Comparison of ENCODE assay signal across 8 mouse cellular contexts in the genomic region with DNA sequence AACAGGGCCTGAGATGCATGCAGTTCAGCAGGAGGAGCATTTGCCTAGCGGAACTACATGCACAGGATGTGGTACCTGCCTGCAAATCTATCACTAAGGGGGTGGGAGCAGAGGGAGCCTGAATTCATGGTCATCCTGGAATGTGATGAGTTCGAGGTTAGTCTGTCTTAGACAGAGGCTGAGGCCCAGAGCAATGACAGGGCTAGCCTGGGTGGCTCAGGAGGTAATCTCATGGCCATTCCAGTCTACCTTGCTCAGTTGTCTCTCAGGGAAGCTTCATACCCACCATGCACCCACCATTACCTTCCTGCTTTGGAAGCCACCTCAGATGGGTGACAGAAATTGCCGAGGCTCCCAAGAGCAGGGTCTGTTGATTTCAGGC. TPM values are rescaled to one million over a fixed set of nuclear protein-coding genes. Genes with fewer than 3 reads are reported as not detected.
DNase-seq lines count a peak whose midpoint lies in the region; ATAC-seq lines count a peak whose summit lies in the region.

No protein-coding gene starts in this region.

- 0 out of 2 replicates have a peak, but pooled peaks cover 7% of the 10 kb centered on the region for H3K9me3 ChIP-seq in hindbrain, embryonic 10.5 days
- H3K9me3 ChIP-seq in hindbrain, embryonic 11.5 days (ENCODE audit: control insufficient read depth, low read length), result no peaks in the 10 kb centered on the region
- H3K9me3 ChIP-seq in forebrain, embryonic 16.5 days (ENCODE audit: control insufficient read depth, low read length), result no peaks in the 10 kb centered on the region
- H3K9me3 ChIP-seq in liver, embryonic 13.5 days (replicated peaks), result no peaks in the 10 kb centered on the region

- no peak for ATAC-seq in hindbrain, embryonic 11.5 days (ENCODE audit: low FRiP score)
- no peak for ATAC-seq in forebrain, embryonic 16.5 days
- no peak for ATAC-seq in liver, embryonic 13.5 days (ENCODE audit: low read depth)

- peaks cover 53% of the 10 kb centered on the region for H3K27me3 ChIP-seq in hindbrain, embryonic 10.5 days (ENCODE audit: insufficient read depth, poor library complexity, severe bottlenecking)
- H3K27me3 ChIP-seq in hindbrain, embryonic 11.5 days (ENCODE audit: control insufficient read depth, insufficient read depth, low read length), result peaks cover 10% of the 10 kb centered on the region
- no peaks in the 10 kb centered on the region for H3K27me3 ChIP-seq in forebrain, embryonic 16.5 days (replicated peaks; ENCODE audit: control insufficient read depth, insufficient read depth, low read length)
- peaks cover 26% of the 10 kb centered on the region for H3K27me3 ChIP-seq in liver, embryonic 13.5 days

- no peak overlapping the region for H3K4me3 ChIP-seq in hindbrain, embryonic 10.5 days
- H3K4me3 ChIP-seq in hindbrain, embryonic 11.5 days (ENCODE audit: low read depth, low read length), result no peak overlapping the region
- H3K4me3 ChIP-seq in forebrain, embryonic 16.5 days (replicated peaks; ENCODE audit: low read length), result no peak overlapping the region
- no peak overlapping the region for H3K4me3 ChIP-seq in liver, embryonic 13.5 days (replicated peaks)

- 82% methylated on average over 3 of the region's 3 CpGs for WGBS in hindbrain, embryonic 10.5 days
- 89% methylated on average over 3 of the region's 3 CpGs for WGBS in hindbrain, embryonic 11.5 days
- 60% methylated on average over 3 of the region's 3 CpGs for WGBS in forebrain, embryonic 16.5 days
- WGBS in liver, embryonic 13.5 days (ENCODE audit: insufficient replicate concordance), result 65% methylated on average over 3 of the region's 3 CpGs

- DNase-seq in hindbrain, embryonic 10.5 days (ENCODE audit: low spot score), result peak; percentile 1
- DNase-seq in hindbrain, embryonic 11.5 days (ENCODE audit: low spot score), result no peak
- DNase-seq in CD4-positive, CD25-positive, alpha-beta regulatory T cell, adult 2 months (ENCODE audit: low read depth, low spot score), result peak; percentile 53
- no peak for DNase-seq in liver, embryonic 13.5 days
- DNase-seq in gastrocnemius, adult 18-20 months (ENCODE audit: low spot score), result no peak
- no peak for DNase-seq in cerebellum, adult 11-12 months
- no peak for DNase-seq in yolk sac, embryonic 10.5 days (ENCODE audit: low spot score)

- no peak overlapping the region for H3K27ac ChIP-seq in hindbrain, embryonic 10.5 days
- H3K27ac ChIP-seq in hindbrain, embryonic 11.5 days (ENCODE audit: low read depth, low read length), result no peak overlapping the region
- H3K27ac ChIP-seq in forebrain, embryonic 16.5 days (ENCODE audit: low read length), result peak overlapping the region; percentile 24; the same call in 1 of the 2 replicates
- H3K27ac ChIP-seq in liver, embryonic 13.5 days, result peak overlapping the region; percentile 100

- H3K4me2 ChIP-seq in hindbrain, embryonic 11.5 days (replicated peaks; ENCODE audit: low read depth, low read length), result no peak overlapping the region
- H3K4me2 ChIP-seq in forebrain, embryonic 16.5 days (ENCODE audit: low read length), result no peak overlapping the region
- H3K4me2 ChIP-seq in liver, embryonic 13.5 days, result peak overlapping the region; percentile 49

- H3K36me3 ChIP-seq in hindbrain, embryonic 10.5 days, result no peaks in the 10 kb centered on the region
- no peaks in the 10 kb centered on the region for H3K36me3 ChIP-seq in hindbrain, embryonic 11.5 days (ENCODE audit: control insufficient read depth, insufficient read depth, low read length)
- H3K36me3 ChIP-seq in forebrain, embryonic 16.5 days (ENCODE audit: control insufficient read depth, insufficient read depth), result no peaks in the 10 kb centered on the region
- H3K36me3 ChIP-seq in liver, embryonic 13.5 days, result peaks cover 5% of the 10 kb centered on the region

- peaks cover 49% of the 10 kb centered on the region for H3K4me1 ChIP-seq in hindbrain, embryonic 10.5 days (replicated peaks)
- H3K4me1 ChIP-seq in hindbrain, embryonic 11.5 days (replicated peaks; ENCODE audit: control insufficient read depth, insufficient read depth, low read length), result peaks cover 14% of the 10 kb centered on the region; the same call in 1 of the 2 replicates
- H3K4me1 ChIP-seq in forebrain, embryonic 16.5 days (replicated peaks; ENCODE audit: control insufficient read depth, insufficient read depth, low read length), result peaks cover 58% of the 10 kb centered on the region
- H3K4me1 ChIP-seq in liver, embryonic 13.5 days (replicated peaks), result peaks cover 87% of the 10 kb centered on the region

- H3K9ac ChIP-seq in hindbrain, embryonic 11.5 days (ENCODE audit: low read depth, low read length), result no peak overlapping the region
- no peak overlapping the region for H3K9ac ChIP-seq in forebrain, embryonic 16.5 days (replicated peaks; ENCODE audit: low read depth, low read length)
- peak overlapping the region; percentile 73 for H3K9ac ChIP-seq in liver, embryonic 13.5 days

RNA-seq across cellular contexts. Expression of gene Hif3a, which starts 2.8 kb away (rescaled TPM):
- 4.8 and 5.6 TPM in 2 replicates for polyA plus RNA-seq in hindbrain, embryonic 10.5 days (2016; fragmentation: Nextera tagmentation; extraction: Ambion mirVana)
- polyA plus RNA-seq in hindbrain, embryonic 11.5 days (2014; fragmentation: Nextera tagmentation; extraction: Ambion mirVana), result 4.8 and 4.9 TPM in 2 replicates
- polyA plus RNA-seq in forebrain, embryonic 16.5 days (2015; fragmentation: Nextera tagmentation; extraction: Ambion mirVana), result 4.4 TPM in 2 replicates
- polyA plus RNA-seq in liver, embryonic 13.5 days (2015; fragmentation: Nextera tagmentation; extraction: Ambion mirVana), result 12.6 and 14.8 TPM in 2 replicates
- total RNA-seq in gastrocnemius, adult 18-20 months (2021), result 1 to 10 TPM in 1 of 2 experiments, under 1 TPM in 1; 0.64 to 1.6 TPM

RNA-seq across cellular contexts. Expression of gene Psg16, which starts 14.4 kb away (rescaled TPM):
- 0.07 and 0.20 TPM in 2 replicates for polyA plus RNA-seq in hindbrain, embryonic 10.5 days (2016; fragmentation: Nextera tagmentation; extraction: Ambion mirVana)
- polyA plus RNA-seq in hindbrain, embryonic 11.5 days (2014; fragmentation: Nextera tagmentation; extraction: Ambion mirVana), result 0.05 and 0.10 TPM in 2 replicates
- 2.2 and 3.4 TPM in 2 replicates for polyA plus RNA-seq in forebrain, embryonic 16.5 days (2015; fragmentation: Nextera tagmentation; extraction: Ambion mirVana)
- polyA plus RNA-seq in liver, embryonic 13.5 days (2015; fragmentation: Nextera tagmentation; extraction: Ambion mirVana), result 0.08 and 0.09 TPM in 2 replicates
- total RNA-seq in gastrocnemius, adult 18-20 months (2021), result under 1 TPM in 1 of 2 experiments, not detected in 1; 0.17 TPM

RNA-seq across cellular contexts. Expression of gene Ppp5c, which starts 31.7 kb away (rescaled TPM):
- polyA plus RNA-seq in hindbrain, embryonic 10.5 days (2016; fragmentation: Nextera tagmentation; extraction: Ambion mirVana), result 126 and 136 TPM in 2 replicates
- polyA plus RNA-seq in hindbrain, embryonic 11.5 days (2014; fragmentation: Nextera tagmentation; extraction: Ambion mirVana), result 96.9 and 97.3 TPM in 2 replicates
- polyA plus RNA-seq in forebrain, embryonic 16.5 days (2015; fragmentation: Nextera tagmentation; extraction: Ambion mirVana), result 115 and 121 TPM in 2 replicates
- polyA plus RNA-seq in liver, embryonic 13.5 days (2015; fragmentation: Nextera tagmentation; extraction: Ambion mirVana), result 54.0 and 61.1 TPM in 2 replicates
- total RNA-seq in gastrocnemius, adult 18-20 months (2021), result 10 to 100 TPM; 62.4 to 63.0 TPM

Comparison
In these comparisons a context has a peak if more than half of its experiments do, and no peak if none do; other contexts are left out.
1. DNase-seq: peak in hindbrain, embryonic 10.5 days (single experiment) and CD4-positive, CD25-positive, alpha-beta regulatory T cell, adult 2 months (single experiment); none in hindbrain, embryonic 11.5 days (single experiment), liver, embryonic 13.5 days (single experiment), gastrocnemius, adult 18-20 months (single experiment), cerebellum, adult 11-12 months (single experiment) and yolk sac, embryonic 10.5 days (single experiment).
2. H3K27ac ChIP-seq: peak in forebrain, embryonic 16.5 days (single experiment) and liver, embryonic 13.5 days (single experiment); none in hindbrain, embryonic 10.5 days (single experiment) and hindbrain, embryonic 11.5 days (single experiment).